Mouse (Mus musculus): ENCODE measurements around the gene Eid2b. TPM values are rescaled to one million over a fixed set of nuclear protein-coding genes. Genes with fewer than 3 reads are reported as not detected.

Gene Eid2b
- polyA plus RNA-seq, 1 experiment from 2014 or later = 15.6 TPM

- H3K27ac ChIP-seq = no peak within 1 kb of the TSS
- ATAC-seq (replicated peaks; ENCODE audit: low FRiP score, low read depth) = peak; percentile 61
- H3K27me3 ChIP-seq (ENCODE audit: insufficient read depth, low read length) = peaks cover 33% of the 10 kb centered on the region
- peak within 1 kb of the TSS; percentile 68 for H3K4me2 ChIP-seq (ENCODE audit: low read length)
- peak within 1 kb of the TSS; percentile 26 for H3K4me3 ChIP-seq (replicated peaks; ENCODE audit: low read depth, low read length)
- peaks cover 15% of the 10 kb centered on the region; the same call in 1 of the 2 replicates for H3K4me1 ChIP-seq (replicated peaks; ENCODE audit: insufficient read depth, low read length)
- peak; percentile 26; the same call in 1 of the 2 replicates for TF ChIP-seq CTCF (IDR thresholded peaks at IDR 0.05; ENCODE audit: low read depth)
- DNase-seq (ENCODE audit: low spot score) = peak; percentile 76
- peak within 1 kb of the TSS; percentile 27; the same call in 1 of the 2 replicates for H3K9ac ChIP-seq (ENCODE audit: low read depth, low read length)
- no peaks in the 10 kb centered on the region for H3K9me3 ChIP-seq (replicated peaks; ENCODE audit: low read length)
- no peaks in the 10 kb centered on the region for H3K36me3 ChIP-seq (ENCODE audit: insufficient read depth, low read length)
- 2% methylated on average over 52 of the region's 52 CpGs for WGBS
These were observed 13.4 kb downstream of the Eid2b start, which contains the start of gene Selenov for GRCm38 (mm10) chr7:28290638-28291590. Selenov (minus strand) TSS chr7:28291186.

DNA sequence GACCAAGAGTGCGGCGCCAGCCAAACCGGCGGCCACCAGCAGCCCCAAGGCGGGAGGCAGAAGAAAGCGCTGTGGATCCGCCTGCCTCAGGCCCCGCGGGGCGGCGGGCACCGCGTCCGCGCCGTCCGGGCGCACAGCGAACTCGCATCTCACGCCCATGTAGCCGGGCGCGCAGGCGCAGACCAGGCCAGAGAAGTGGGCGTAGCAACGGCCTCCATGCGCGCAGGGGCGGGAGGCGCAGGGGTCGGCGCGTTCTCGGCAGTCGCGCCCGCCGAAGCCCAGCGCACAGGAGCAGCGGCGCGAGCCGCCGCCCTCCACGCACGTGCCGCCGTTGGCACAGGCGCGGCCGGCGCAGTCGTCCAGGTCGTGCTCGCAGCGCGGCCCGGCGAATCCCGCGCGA lies 16.9 kb downstream of the Eid2b start:
- peak overlapping the region; percentile 44 for H3K4me3 ChIP-seq (replicated peaks; ENCODE audit: low read depth, low read length)
- H3K9ac ChIP-seq (ENCODE audit: low read depth, low read length) = peak overlapping the region; percentile 46; the same call in 1 of the 2 replicates
- WGBS = 4% methylated on average over 62 of the region's 63 CpGs
- peaks cover 36% of the 10 kb centered on the region for H3K27me3 ChIP-seq (ENCODE audit: insufficient read depth, low read length)
- no peak for TF ChIP-seq CTCF (IDR thresholded peaks at IDR 0.05; ENCODE audit: low read depth)
- no peaks in the 10 kb centered on the region for H3K36me3 ChIP-seq (ENCODE audit: insufficient read depth, low read length)
- ATAC-seq (replicated peaks; ENCODE audit: low FRiP score, low read depth) = peak; percentile 38
- H3K4me2 ChIP-seq (ENCODE audit: low read length) = peak overlapping the region; percentile 75
- peak; percentile 61 for DNase-seq (ENCODE audit: low spot score)
- H3K4me1 ChIP-seq (replicated peaks; ENCODE audit: insufficient read depth, low read length) = peaks cover 18% of the 10 kb centered on the region; the same call in 1 of the 2 replicates
- H3K27ac ChIP-seq = no peak overlapping the region
- H3K9me3 ChIP-seq (replicated peaks; ENCODE audit: low read length) = no peaks in the 10 kb centered on the region

DNA sequence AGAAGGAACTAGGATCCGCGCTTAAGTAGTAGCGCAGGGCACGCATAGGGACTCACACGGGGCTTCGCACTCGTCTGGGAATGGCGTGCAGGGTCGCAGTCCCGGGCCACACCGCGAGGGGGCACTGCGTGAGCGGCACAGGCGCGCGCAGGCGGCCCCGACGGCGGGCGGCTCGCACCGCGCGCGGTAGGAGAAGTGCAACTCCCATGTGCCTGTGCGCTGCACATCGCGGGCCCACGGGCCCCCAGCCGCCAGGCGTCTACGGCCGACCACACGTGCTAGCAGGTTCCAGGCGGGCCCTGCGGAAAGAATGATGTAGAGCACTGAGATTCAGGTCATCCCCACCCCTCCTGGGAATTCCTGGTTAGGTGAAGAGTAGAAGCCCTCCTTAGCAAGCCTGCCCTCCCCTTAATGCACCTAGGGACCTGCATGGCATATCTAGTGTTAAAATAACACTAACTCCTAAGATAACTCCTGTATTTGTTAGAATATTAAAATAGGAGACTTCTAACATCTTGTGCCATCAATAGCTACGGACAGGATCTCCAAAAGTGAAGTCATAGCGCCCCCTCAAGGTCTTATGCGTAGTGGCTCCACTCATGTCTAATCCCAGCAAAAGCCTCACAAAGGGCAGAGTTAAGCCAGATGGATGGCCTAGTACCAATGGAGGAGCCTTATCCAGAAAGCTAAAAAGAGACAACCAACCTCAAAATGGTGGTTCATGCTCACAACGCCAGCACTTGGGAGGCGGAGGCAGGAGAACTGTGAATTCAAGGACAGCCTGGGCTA lies 21.5 kb downstream of the Eid2b start:
- 18% methylated on average over 43 of the region's 43 CpGs for WGBS

GRCm38 (mm10) chr7:28301616-28302433 lies 24.3 kb downstream of the Eid2b start, which contains the start of gene Dll3:
Dll3 (minus strand) TSS chr7:28302238.
- no peaks in the 10 kb centered on the region for H3K9me3 ChIP-seq (replicated peaks; ENCODE audit: low read length)
- TF ChIP-seq CTCF (IDR thresholded peaks at IDR 0.05; ENCODE audit: low read depth) = peak; percentile 74
- H3K27me3 ChIP-seq (ENCODE audit: insufficient read depth, low read length) = peaks cover 28% of the 10 kb centered on the region
- H3K4me3 ChIP-seq (replicated peaks; ENCODE audit: low read depth, low read length) = peak within 1 kb of the TSS; percentile 3; the same call in 1 of the 2 replicates
- no peak within 1 kb of the TSS for H3K27ac ChIP-seq
- peak within 1 kb of the TSS; percentile 53 for H3K4me2 ChIP-seq (ENCODE audit: low read length)
- ATAC-seq (replicated peaks; ENCODE audit: low FRiP score, low read depth) (no peak), DNase-seq (ENCODE audit: low spot score) (peak; percentile 68)
- H3K4me1 ChIP-seq (replicated peaks; ENCODE audit: insufficient read depth, low read length) = peaks cover 2% of the 10 kb centered on the region; the same call in 1 of the 2 replicates
- H3K9ac ChIP-seq (ENCODE audit: low read depth, low read length) = no peak within 1 kb of the TSS
- WGBS = under 1% methylated on average over 30 of the region's 30 CpGs
- peaks cover 20% of the 10 kb centered on the region for H3K36me3 ChIP-seq (ENCODE audit: insufficient read depth, low read length)

More for the DNA sequence above, 21.5 kb downstream of the Eid2b start:
- DNase-seq (ENCODE audit: low spot score) (peak; percentile 93), ATAC-seq (replicated peaks; ENCODE audit: low FRiP score, low read depth) (peak; percentile 45)
- peaks cover 32% of the 10 kb centered on the region for H3K27me3 ChIP-seq (ENCODE audit: insufficient read depth, low read length)
- no peak overlapping the region for H3K4me3 ChIP-seq (replicated peaks; ENCODE audit: low read depth, low read length)
- peak overlapping the region; percentile 29 for H3K4me2 ChIP-seq (ENCODE audit: low read length)
- peaks cover 8% of the 10 kb centered on the region; the same call in 1 of the 2 replicates for H3K4me1 ChIP-seq (replicated peaks; ENCODE audit: insufficient read depth, low read length)
- no peak overlapping the region for H3K9ac ChIP-seq (ENCODE audit: low read depth, low read length)
- no peak overlapping the region for H3K27ac ChIP-seq
- no peaks in the 10 kb centered on the region for H3K36me3 ChIP-seq (ENCODE audit: insufficient read depth, low read length)
- TF ChIP-seq CTCF (IDR thresholded peaks at IDR 0.05; ENCODE audit: low read depth) = peak; percentile 78
- H3K9me3 ChIP-seq (replicated peaks; ENCODE audit: low read length) = no peaks in the 10 kb centered on the region

- H3K27me3 ChIP-seq (ENCODE audit: insufficient read depth, low read length) = peaks cover 11% of the 10 kb centered on the region
- ATAC-seq (replicated peaks; ENCODE audit: low FRiP score, low read depth) (no peak), DNase-seq (ENCODE audit: low spot score) (no peak)
- no peak overlapping the region for H3K27ac ChIP-seq
- peaks cover 37% of the 10 kb centered on the region for H3K36me3 ChIP-seq (ENCODE audit: insufficient read depth, low read length)
- no peaks in the 10 kb centered on the region; the same call in 1 of the 2 replicates for H3K4me1 ChIP-seq (replicated peaks; ENCODE audit: insufficient read depth, low read length)
- no peaks in the 10 kb centered on the region for H3K9me3 ChIP-seq (replicated peaks; ENCODE audit: low read length)
- H3K4me3 ChIP-seq (replicated peaks; ENCODE audit: low read depth, low read length) = no peak overlapping the region
- H3K9ac ChIP-seq (ENCODE audit: low read depth, low read length) = no peak overlapping the region
- no peak for TF ChIP-seq CTCF (IDR thresholded peaks at IDR 0.05; ENCODE audit: low read depth)
- no peak overlapping the region for H3K4me2 ChIP-seq (ENCODE audit: low read length)
- WGBS = 91% methylated on average over 10 of the region's 10 CpGs
These were observed 28.1 kb downstream of the Eid2b start for GRCm38 (mm10) chr7:28305641-28306040.
